Comparison of ENCODE assay signal across 9 mouse cellular contexts in the genomic region with DNA sequence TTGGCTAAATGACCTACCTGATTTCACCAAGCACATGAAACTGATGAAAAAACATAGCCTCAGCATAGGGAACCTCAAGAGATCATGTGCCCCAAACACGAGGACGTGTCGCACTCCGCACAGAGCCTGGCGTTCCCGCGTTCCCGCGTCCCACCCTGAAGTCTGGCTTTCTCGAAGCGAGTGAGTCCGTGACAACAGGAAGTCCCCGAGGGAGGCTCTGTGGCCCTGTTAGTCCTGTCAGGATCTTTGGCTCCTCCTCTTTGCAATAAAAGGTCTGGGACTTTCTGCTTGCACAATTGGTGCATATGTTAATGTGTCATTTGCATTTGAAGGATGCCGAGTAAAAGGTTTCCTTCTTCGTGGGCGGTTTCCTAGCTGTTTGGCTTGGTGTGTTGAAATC. TPM values are rescaled to one million over a fixed set of nuclear protein-coding genes. Genes with fewer than 3 reads are reported as not detected.
DNase-seq lines count a peak whose midpoint lies in the region; ATAC-seq and TF ChIP-seq lines count a peak whose summit lies in the region.
"Had no signal": no experiment of that assay in that cellular context is flagged by ENCODE, and none has a peak within 500 bp of the region (broad histone marks: within the 10 kb centered on the region; RNA-seq: fewer than 3 reads in every experiment).

A gene (minus strand): TSS at position 360 of the 400 bp plus-strand sequence.

- no peak for TF ChIP-seq EP300 in stomach, postnatal 0 days (optimal IDR thresholded peaks at IDR 0.05)

- peak within 1 kb of the TSS; percentile 8; the same call in 1 of the 2 replicates for H3K4me3 ChIP-seq in stomach, postnatal 0 days (ENCODE audit: low read depth, low read length)

- no peaks in the 10 kb centered on the region for H3K36me3 ChIP-seq in stomach, postnatal 0 days (ENCODE audit: control insufficient read depth, insufficient read depth, low read length)

- H3K4me2 ChIP-seq in stomach, postnatal 0 days (replicated peaks; ENCODE audit: low read depth): peak within 1 kb of the TSS; percentile 26

- 0 out of 2 replicates have a peak within 1 kb of the TSS, but pooled peaks have one; percentile 38 for H3K9ac ChIP-seq in stomach, postnatal 0 days (ENCODE audit: low read length)

- intact Hi-C loops in heart, postnatal 14 days (cut with DNase I): no loop called here

- WGBS in large intestine, adult 2 months: 4% methylated on average over 16 of the region's 16 CpGs
- 7% methylated on average over 16 of the region's 16 CpGs for WGBS in stomach, postnatal 0 days

- H3K9me3 ChIP-seq in stomach, postnatal 0 days (ENCODE audit: control insufficient read depth, low read length): no peaks in the 10 kb centered on the region

- H3K27ac ChIP-seq in stomach, postnatal 0 days (replicated peaks): peak within 1 kb of the TSS; percentile 93

- no peak for TF ChIP-seq CTCF in stomach, postnatal 0 days (IDR thresholded peaks at IDR 0.05; ENCODE audit: low read depth)

- no peaks in the 10 kb centered on the region for H3K27me3 ChIP-seq in stomach, postnatal 0 days (ENCODE audit: control insufficient read depth, insufficient read depth, low read length)

- peak; percentile 9 for DNase-seq in adrenal gland, postnatal 25 days
- DNase-seq in adrenal gland, adult 2 months: no peak
- peak; percentile 64 for DNase-seq in embryo, embryonic 11 days
- peak; percentile 10 to 13 for DNase-seq in heart, postnatal 14 days
- peak; percentile 86 for DNase-seq in large intestine, adult 2 months (ENCODE audit: low read depth, low spot score)
- DNase-seq in stomach, postnatal 0 days (ENCODE audit: low spot score): peak; percentile 81
- no peak for DNase-seq in ovary, adult 18-20 months (ENCODE audit: low spot score)

- ATAC-seq in megakaryocyte progenitor cell, adult 5-6 weeks (replicated peaks; ENCODE audit: poor library complexity): peak; percentile 68
- peak; percentile 64 for ATAC-seq in stomach, postnatal 0 days (ENCODE audit: low FRiP score, low TSS enrichment)

- no peaks in the 10 kb centered on the region for H3K4me1 ChIP-seq in stomach, postnatal 0 days (replicated peaks; ENCODE audit: control insufficient read depth, insufficient read depth)

RNA-seq across cellular contexts. Expression of the gene that starts here (rescaled TPM):
- 0.33 and 1.5 TPM in 2 replicates for total RNA-seq in adrenal gland, postnatal 25 days (2021)
- total RNA-seq in adrenal gland, adult 2 months (2021): under 1 TPM; 0.26 to 0.79 TPM
- 0.03 TPM in 1 of 2 replicates, not detected in the other for polyA plus RNA-seq in adrenal gland, adult 2 months (2012; rRNA removed)
- under 1 TPM in 1 of 2 experiments, not detected in 1; 0.22 TPM for total RNA-seq in heart, postnatal 14 days (2021)
- polyA plus RNA-seq in large intestine, adult 2 months (2012; rRNA removed): 34.3 and 53.9 TPM in 2 replicates
- total RNA-seq in megakaryocyte progenitor cell, adult 5-6 weeks (2015): 0.05 and 0.10 TPM in 2 replicates
- 0.04 TPM in 1 of 2 replicates, not detected in the other for total RNA-seq in megakaryocyte progenitor cell, adult 5-6 weeks (2017)
- polyA plus RNA-seq in stomach, postnatal 0 days (2015; fragmentation: Nextera tagmentation; extraction: Ambion mirVana): 34.6 and 35.2 TPM in 2 replicates
- total RNA-seq: heart, postnatal 36 days had no signal

Comparison
In these comparisons a context has a peak if more than half of its experiments do, and no peak if none do; other contexts are left out.
1. RNA of the gene that starts here (polyA plus RNA-seq): 34.6 to 35.2 TPM in stomach, postnatal 0 days and 34.3 to 53.9 TPM in large intestine, adult 2 months; 0.03 TPM in adrenal gland, adult 2 months; every median in the first group is over 10 times any median in the second.
2. DNase-seq: peak in adrenal gland, postnatal 25 days (single experiment), embryo, embryonic 11 days (single experiment), large intestine, adult 2 months (single experiment) and stomach, postnatal 0 days (single experiment); none in adrenal gland, adult 2 months (single experiment) and ovary, adult 18-20 months (single experiment).
3. Peak in DNase-seq in heart, postnatal 14 days; RNA of the gene not detected or under 1 TPM.
4. Peak in ATAC-seq in megakaryocyte progenitor cell, adult 5-6 weeks; RNA of the gene not detected or under 1 TPM.